Mouse (Mus musculus) monocyte, adult 2 months (primary cell): ENCODE data around the gene Ick.
"Not testable (repeated sequence)": the region's sequence is repeated elsewhere in the genome, so short reads cannot be mapped to it uniquely, and the experiment has no call there.

Experiments
- DNase-seq, 2 experiments: peaks; one replicate each; pipeline ENCODE4 v3.0.0; 2022; ENCODE audit warnings: low spot score in 2 of 2, low read depth in 1 of 2

Ick gene

GRCm38 (mm10) chr9:78146099-78146498 lies 37.1 kb downstream of the Ick start:
- no peak for DNase-seq

DNA sequence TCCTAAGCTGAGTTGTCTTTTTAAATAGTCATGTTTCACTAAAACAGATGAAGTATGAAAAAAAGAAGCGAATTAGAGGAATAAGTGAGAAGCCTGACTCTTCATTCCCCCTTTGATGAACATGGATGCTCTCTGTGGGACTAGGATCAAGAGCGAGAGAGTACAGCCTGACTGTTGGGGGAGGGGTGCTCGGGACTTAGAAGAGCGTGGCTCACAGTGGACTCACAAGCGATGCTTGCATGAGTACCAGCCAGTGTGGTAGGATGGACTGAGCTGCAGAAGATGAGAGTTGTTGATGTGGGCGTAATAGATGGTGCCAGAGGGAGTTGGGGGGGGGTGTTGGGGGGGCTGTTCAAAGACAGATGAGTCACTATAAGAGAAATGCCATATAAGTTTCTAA lies 37.6 kb downstream of the Ick start:
- no peak for DNase-seq

DNA sequence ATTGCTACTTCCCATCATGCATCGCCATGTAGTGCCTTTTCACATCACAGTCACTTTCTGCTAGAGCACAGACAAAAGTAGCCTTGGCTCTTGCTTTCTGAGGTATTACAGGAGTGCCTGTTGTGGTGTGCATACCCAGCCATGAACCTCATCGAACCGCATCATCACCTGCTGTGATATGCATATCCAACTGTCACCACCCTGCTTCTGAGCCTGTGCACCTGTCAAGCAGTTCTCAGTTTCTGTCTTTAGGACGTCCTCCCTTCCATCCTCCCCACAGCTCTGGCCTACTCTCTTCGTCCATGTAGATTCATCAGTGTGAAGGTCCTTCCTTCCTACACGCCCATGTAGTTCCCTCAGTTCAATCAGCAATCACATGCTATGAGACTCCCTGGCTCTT lies 39.2 kb downstream of the Ick start:
- no peak for DNase-seq

DNA sequence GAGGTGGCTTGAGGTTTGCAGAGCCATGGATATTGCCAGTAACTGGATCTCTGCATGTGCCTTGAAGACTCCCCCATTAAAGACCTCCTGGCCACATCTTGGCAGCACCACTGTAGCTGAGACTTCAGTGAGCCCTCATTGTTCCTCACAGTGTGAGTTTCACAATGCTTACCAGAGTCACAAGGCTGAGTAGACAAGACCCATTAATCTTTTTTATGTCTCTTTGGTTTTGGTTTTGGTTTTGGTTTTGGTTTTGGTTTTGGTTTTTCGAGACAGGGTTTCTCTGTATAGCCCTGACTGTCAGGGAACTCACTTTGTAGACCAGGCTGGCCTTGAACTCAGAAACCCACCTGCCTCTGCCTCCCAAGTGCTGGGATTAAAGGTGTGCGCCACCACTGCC lies 40.8 kb downstream of the Ick start:
- DNase-seq: not testable (repeated sequence)

DNA sequence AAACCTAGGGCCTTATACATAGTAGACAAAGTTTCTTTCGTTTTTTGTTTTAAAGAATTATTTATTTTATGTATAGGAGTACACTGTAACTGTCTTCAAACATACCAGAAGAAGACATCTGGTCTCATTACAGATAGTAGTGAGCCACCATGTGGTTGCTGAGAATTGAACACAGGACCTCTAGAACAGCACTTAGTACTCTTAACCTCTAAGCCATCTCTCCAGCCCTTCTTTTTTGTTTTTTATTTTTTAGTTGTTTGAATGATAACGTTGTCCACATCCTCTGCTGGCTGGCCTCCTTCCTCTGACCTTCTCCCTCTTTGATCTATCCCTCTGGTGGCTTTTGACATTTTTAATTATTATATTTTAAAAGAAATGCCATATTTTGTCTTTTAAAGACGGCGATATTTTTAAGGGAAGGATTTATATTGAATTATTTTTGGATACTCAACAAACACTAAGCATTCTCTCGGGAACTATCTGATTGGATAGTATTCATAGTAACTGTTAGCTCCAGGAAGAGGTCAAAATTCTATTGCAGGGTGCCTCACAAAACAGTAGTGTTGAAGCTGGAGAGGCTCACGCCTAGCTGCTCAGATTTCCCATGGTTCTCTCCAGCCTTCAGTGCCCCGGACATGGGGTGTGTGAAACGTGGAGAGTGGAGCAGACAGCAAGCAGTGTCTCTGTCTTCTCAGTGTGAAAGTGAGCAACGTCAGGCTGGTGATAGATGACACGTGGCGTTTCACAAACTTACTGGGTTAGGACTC lies 45.4 kb downstream of the Ick start:
- DNase-seq: no peak

DNA sequence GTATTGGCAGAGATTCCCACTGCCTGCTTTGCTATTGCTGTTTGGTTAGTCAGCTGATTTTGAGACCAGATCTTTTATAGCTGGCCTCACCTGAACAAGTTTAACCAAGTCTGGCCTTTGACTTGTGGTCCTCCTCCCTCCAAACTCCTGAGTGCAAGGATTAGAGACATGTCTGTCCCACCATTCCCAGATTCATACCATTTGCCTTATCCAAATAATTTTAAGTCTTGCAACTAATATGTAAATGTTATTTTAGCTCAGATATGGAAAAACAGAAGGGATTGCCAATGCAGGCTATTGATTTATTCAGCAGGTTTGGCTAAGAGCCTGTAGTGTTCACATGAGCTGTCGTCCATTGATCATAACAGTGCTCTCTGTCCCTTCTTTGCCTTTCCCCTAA lies 48.2 kb downstream of the Ick start:
- no peak for DNase-seq

DNA sequence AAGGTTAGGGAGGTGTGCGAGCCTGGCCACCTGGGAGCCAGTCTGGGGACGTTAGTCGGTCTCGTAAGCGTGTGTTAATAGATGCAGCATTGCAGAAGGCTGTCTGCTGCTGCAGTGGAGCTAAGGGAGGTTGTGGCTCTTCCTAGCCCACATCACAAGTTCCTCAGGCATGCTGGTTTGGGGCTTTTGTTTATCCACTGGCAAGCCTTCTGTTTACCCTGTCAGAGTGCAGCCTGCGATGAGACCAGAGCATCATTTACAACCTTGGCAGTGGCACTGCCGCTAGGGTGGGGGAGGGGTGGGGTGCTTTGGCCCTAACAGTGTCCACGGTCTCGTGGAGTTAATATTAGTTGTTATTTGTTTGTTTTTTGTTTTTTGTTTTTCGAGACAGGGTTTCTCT lies 54.3 kb downstream of the Ick start:
- DNase-seq: no peak

- no peak for DNase-seq
Measured at GRCm38 (mm10) chr9:78164741-78165140, 55.7 kb downstream of the Ick start.

DNA sequence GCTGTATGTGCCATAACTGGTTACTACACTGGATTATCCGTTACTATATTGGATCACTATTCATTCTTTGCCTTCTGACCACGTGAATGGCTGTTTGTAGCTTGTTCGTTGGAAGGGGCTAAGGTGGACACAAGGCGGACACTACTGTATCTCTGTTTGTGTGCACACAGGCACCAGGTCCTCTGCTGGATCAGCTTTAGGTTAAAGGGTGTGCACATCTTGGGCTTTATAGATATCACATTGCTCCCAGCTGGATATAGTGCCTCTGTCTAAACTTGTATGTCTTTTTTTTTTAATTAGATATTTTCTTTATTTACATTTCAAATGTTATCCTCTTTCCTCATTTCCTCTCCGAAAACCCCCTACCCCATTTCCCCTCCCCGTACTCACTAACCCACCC lies 56.5 kb downstream of the Ick start:
- DNase-seq: no peak

DNA sequence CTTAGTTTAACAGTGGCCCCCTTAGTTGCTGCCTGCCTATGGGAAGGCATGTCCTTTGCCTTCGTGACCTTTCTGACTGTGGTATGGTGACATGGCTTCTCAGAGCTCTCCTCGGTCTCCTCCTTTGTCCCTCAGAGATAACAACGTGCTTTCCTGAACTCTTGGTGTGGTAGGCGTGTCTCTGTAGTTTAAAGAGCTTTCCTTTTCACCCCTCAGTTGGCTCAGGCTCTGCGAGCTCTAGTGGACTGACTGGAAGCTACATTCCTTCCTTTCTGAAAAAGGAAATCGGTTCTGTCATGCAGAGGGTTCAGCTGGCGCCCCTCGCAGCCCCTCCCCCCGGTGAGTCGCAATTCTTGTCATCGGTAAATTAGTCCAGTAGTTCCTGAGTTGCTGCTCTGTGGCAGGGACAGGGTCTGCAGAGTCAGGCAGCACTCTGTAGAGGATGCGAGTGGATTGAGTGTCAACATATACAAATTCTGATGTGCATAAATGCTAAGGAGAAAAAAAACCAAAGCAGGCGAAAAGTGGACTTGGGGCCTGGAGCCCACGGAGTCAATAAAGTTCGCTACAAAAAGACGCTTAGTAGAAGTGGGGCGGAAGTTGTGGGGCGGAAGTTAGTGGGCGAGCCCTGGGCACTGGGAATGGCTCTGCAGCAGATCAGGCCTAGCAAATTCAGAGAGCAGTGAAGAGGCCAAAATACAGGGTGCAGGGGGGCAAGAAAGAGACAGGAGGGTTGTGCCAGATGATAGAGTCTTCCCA lies 57.9 kb downstream of the Ick start:
- DNase-seq: no peak

DNA sequence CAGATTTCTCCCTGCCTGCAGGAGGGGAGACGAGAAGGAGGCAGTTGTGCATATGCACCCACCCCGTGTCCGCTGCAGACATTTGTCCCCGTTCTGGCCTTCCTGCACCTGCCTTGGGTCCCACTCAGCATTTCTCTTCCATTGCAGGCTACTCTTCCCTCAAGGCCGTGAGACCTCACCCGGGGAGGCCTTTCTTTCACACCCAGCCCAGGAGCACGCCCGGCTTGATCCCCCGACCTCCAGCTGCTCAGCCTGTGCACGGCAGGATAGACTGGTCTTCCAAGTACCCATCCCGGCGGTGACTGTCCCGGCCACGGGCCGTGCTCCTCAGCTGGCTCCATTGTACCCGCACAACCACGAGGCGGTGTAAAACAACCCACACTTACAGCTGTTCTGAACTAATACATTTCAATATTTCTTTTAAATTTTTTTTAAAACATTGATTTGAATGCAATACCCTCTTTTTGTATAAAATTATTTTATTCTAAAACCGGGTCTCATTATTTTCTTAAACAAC lies 58.5 kb downstream of the Ick start:
- DNase-seq: no peak

DNA sequence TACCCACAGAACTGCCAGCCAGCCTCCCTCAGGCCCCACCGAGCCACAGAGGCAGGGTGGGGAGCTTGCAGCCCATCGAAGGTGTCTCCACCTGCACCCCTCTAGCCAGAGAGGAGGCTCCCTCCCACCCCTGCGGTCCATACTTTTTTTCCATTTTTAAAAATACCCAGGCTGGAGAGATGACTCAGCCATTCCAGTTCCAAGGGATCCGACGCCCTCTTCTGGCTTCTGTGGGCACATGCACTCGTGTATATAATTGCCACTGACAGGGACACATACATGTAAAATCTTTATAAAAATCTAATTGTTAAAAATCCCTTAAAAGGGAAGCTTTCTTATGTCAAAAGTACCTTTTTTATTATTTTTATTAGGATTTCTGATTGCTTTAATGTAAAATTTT lies 59.9 kb downstream of the Ick start:
- no peak for DNase-seq

DNA sequence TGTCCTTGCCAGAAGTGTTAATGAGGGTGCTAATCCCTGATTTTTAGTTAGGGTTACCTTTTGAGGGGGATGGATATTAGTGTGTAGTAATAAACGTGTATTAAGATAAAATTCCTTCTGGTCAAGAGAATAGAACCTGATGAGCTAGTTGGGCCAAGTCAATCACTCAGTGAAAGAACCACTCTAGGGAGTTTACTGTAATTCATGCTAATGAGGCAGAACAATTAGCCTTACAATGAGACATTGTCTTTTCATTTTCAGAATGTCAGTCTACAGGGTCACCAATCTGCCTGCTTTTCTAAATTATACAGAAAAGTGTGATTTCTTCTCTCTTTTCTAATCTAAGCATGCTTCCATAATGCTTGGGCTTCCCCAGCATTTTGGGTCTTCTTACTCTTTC lies 65.0 kb downstream of the Ick start:
- no peak for DNase-seq

- not testable (repeated sequence) for DNase-seq
Measured at GRCm38 (mm10) chr9:78174925-78175276, 65.9 kb downstream of the Ick start.

GRCm38 (mm10) chr9:78175277-78176200 lies 66.5 kb downstream of the Ick start:
- DNase-seq: peak; percentile 71 to 86

DNA sequence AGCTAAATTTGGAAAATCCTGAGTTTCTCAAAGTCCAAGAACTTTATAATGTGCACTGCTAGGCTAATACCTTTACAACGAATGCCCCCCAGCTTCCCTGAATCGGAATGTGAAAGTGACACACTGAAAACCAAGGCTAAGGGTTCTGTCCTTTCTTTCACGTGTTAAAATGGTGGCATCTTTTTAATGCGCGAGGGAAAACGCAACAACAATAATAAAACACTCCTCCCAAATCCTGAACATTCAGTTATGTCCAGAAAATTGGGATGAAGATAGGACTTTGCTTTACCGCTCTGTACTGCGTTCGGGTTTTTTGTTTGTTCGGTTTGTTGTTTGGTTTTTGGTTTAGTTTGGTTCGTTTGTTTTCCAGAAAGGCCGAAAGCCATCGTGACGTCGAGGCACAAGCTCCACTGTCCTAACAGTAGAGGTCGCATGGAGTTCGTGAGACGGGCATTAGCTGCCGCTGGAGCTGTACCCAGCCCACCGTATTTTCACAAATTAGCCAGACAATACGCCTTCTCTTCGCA lies 67.3 kb downstream of the Ick start:
- peak in 1 of 2 experiments; percentile 31 for DNase-seq

DNA sequence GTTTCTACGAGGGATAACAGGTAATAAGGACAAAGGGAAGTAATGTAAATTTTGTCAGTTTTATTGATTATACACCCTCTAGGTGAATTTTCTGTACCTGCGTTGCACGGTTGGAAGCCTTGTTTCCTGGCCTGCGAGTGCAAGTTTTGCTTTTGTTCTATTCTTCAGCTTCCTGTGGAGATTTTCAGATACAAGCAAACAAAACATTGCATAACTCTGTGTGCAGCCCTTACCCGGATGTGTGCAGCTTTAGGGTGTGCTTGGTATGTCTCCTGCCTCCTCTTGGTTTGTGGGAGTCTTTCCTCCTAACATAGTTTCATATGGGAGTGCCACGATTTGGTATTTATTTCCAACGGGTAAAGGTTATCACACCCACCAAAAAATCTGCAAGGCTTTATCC lies 67.8 kb downstream of the Ick start:
- no peak for DNase-seq

DNA sequence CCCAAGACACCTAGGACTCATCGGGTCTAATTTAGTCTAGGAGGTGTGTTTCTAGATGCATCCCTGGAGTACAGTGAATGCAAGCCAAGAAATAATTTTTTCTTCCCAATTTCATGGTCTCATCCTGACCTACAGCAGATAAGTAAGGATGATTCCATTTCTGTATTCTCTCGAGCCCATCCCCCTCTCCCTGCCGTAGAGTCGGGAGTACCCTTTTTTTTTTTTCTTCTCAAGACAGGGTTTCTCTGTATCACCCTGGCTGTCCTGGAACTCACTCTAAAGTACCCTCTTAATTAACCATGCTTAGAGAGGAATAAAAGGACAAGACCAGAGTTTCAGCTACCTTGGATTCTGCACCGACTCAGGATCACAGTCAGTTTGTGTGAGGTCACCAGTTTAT lies 69.2 kb downstream of the Ick start:
- no peak for DNase-seq

DNA sequence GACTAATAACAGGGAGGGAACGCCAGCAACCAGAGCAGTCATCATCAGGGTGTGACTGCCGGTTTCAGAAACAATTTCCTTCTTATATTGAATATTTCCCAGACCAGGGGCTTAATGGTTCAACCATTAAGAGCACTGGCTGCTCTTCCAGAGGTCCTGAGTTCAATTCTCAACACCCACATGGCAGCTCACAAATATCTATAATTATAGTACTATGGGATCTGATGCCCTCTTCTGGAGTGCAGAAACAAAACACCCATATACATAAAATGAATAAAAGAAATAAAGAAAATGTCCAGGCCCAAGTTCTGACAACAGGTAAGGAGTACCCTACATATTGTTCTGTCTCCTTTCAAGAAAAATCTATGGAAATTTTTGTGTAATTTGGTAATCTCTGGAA lies 70.1 kb downstream of the Ick start:
- no peak for DNase-seq

GRCm38 (mm10) chr9:78182474-78182873 lies 73.5 kb downstream of the Ick start, which contains the start of gene Gsta4:
Gsta4 (plus strand) TSS chr9:78182774.
- DNase-seq: not testable (repeated sequence)

DNA sequence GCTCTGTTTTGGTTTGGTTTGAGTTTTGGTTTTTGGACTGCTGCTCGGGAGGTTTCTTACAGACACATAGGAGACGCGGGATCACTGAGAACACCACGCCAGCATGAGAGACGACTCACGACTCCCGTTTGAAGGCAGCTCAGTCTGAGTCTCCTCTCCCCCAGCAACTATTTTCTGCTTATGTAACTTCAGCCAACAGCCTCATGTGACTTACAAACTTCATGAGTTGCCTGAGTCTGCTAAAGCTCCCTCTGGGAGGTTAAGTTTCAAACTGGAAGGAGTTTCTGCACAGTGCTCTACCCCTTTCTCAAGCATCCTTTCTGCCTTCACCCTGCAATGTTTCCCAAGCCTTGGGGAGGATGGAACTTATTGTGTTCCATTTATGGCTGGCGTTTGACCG lies 76.7 kb downstream of the Ick start:
- no peak for DNase-seq
